8 mouse cellular contexts compared by ENCODE assay signal in the genomic region with DNA sequence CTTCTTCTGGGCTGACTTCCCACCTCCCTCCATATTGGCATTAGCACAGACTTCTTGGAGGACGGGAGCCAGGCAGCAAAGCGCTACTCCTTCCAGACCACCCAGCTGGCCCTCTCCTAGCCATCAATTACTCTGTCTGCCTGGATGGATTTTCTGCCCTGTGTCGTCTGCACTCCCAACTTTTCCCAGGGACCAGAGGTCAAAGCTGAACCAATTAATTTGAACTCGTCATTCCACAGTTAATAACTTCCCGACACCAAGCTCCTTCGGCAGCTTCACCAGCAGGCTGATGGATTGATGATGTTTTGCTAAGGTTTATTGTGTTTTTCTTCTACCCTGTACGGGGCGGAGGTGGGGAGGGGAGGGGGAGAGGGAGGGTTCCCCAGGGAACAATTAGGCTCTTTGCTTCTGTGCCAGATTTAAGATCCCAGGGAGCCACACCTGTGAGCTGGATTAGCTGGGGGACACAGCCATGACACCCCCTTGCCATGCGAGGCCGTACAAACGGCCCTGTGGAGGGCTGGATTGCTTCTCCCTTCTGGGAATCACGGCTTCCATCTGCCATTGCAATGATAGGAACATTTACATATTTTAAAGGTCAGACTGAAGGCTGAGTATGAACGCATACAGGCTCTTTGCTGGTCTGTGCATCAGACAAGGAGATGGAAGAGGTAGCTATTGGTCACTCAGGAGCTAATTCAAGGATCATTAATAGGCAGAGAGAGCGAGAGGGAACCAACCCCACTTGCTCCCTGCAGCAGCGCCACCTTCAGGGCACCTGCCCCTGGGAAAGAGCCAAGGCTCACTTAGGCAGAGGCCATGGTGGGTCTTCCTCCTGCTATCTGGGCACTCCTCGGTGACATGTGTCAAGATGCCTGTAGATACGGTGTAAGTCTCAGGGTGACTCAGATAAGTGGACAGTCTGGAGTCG.
DNase-seq lines count a peak whose midpoint lies in the region; ATAC-seq and TF ChIP-seq lines count a peak whose summit lies in the region.

No protein-coding gene starts in this region.

- H3K4me2 ChIP-seq in limb, embryonic 13.5 days (replicated peaks): no peak overlapping the region

- no peaks in the 10 kb centered on the region for H3K9me3 ChIP-seq in limb, embryonic 13.5 days

- no peak overlapping the region for H3K9ac ChIP-seq in limb, embryonic 13.5 days

- TF ChIP-seq CTCF in testis, adult 2 months (IDR thresholded peaks at IDR 0.05; ENCODE audit: control insufficient read depth, insufficient read depth, insufficient replicate concordance, low read depth, low read length): peak; percentile 15; the same call in 1 of the 2 replicates

- H3K27me3 ChIP-seq in testis, adult 2 months (ENCODE audit: control insufficient read depth, insufficient read depth, low read length): no peaks in the 10 kb centered on the region
- H3K27me3 ChIP-seq in limb, embryonic 13.5 days: peaks cover 55% of the 10 kb centered on the region

- H3K27ac ChIP-seq in testis, adult 2 months (ENCODE audit: control insufficient read depth, insufficient read depth, low read depth, low read length): no peak overlapping the region
- H3K27ac ChIP-seq in limb, embryonic 13.5 days: no peak overlapping the region

- ATAC-seq in limb, embryonic 13.5 days (ENCODE audit: low FRiP score, low read depth): peak; percentile 79

- 12% methylated on average over 18 of the region's 18 CpGs for WGBS in limb, embryonic 13.5 days

- peak; percentile 18 to 24 for DNase-seq in cerebellum, adult 18-20 months
- DNase-seq in cerebellum, adult 9-11 months: no peak
- no peak for DNase-seq in testis, postnatal 14 days (ENCODE audit: low spot score)
- peak; percentile 18 for DNase-seq in yolk sac, embryonic 10.5 days (ENCODE audit: low spot score)
- DNase-seq in right cerebral cortex, postnatal 25 days: no peak
- no peak for DNase-seq in T-cell, adult 2 months (ENCODE audit: low spot score)

- H3K4me1 ChIP-seq in testis, adult 2 months (ENCODE audit: control insufficient read depth, insufficient read depth, low read length): peaks cover 7% of the 10 kb centered on the region; the same call in 1 of the 2 replicates
- H3K4me1 ChIP-seq in limb, embryonic 13.5 days: peaks cover 23% of the 10 kb centered on the region

- no peaks in the 10 kb centered on the region for H3K36me3 ChIP-seq in testis, adult 2 months (ENCODE audit: control insufficient read depth, insufficient read depth, low read length)
- no peaks in the 10 kb centered on the region for H3K36me3 ChIP-seq in limb, embryonic 13.5 days

- no peak overlapping the region for H3K4me3 ChIP-seq in testis, adult 2 months (ENCODE audit: control insufficient read depth, low read depth, low read length)
- no peak overlapping the region for H3K4me3 ChIP-seq in limb, embryonic 13.5 days

- no peak for TF ChIP-seq POLR2A in testis, adult 2 months (IDR thresholded peaks at IDR 0.05; ENCODE audit: control insufficient read depth, low read depth, low read length)

Comparison
In these comparisons a context has a peak if more than half of its experiments do, and no peak if none do; other contexts are left out.
1. DNase-seq: peak in cerebellum, adult 18-20 months (2 of 2) and yolk sac, embryonic 10.5 days (single experiment); none in cerebellum, adult 9-11 months (single experiment), testis, postnatal 14 days (single experiment), right cerebral cortex, postnatal 25 days (single experiment) and T-cell, adult 2 months (single experiment).